Mouse (Mus musculus): ENCODE data around the gene Tlcd1.

GRCm38 (mm10) chr11:78143520-78143919, 33.0 kb upstream of the Tlcd1 start:
- TF ChIP-seq HCFC1 (IDR thresholded peaks at IDR 0.05; ENCODE audit: low read depth, low read length) (no peak), E2F4 (IDR thresholded peaks at IDR 0.05; ENCODE audit: borderline replicate concordance, low read depth, low read length) (no peak), POLR2A (IDR thresholded peaks at IDR 0.05; ENCODE audit: control insufficient read depth in 1 of 2, insufficient read depth in 1 of 2, low read depth in 1 of 2, low read length in 2 of 2, poor library complexity in 1 of 2) (no peak), TCF12 (IDR thresholded peaks at IDR 0.05; ENCODE audit: low read depth, low read length) (no peak), MYC (IDR thresholded peaks at IDR 0.05; ENCODE audit: low read depth, low read length) (no peak), GABPA (IDR thresholded peaks at IDR 0.05; ENCODE audit: low read depth, low read length) (no peak), TAL1 (IDR thresholded peaks at IDR 0.05; ENCODE audit: low read length) (no peak), RAD21 (IDR thresholded peaks at IDR 0.05; ENCODE audit: low read depth, low read length) (no peak), NELFE (IDR thresholded peaks at IDR 0.05; ENCODE audit: low read depth, low read length) (no peak), CTCF (IDR thresholded peaks at IDR 0.05 in 2 of 3, conservative IDR thresholded peaks at IDR 0.05 in 1 of 3; ENCODE audit: control insufficient read depth in 1 of 3, insufficient read depth in 1 of 3, low read depth in 2 of 3, low read length in 3 of 3, poor library complexity in 1 of 3, severe bottlenecking in 1 of 3) (no peak), MXI1 (IDR thresholded peaks at IDR 0.05; ENCODE audit: low read depth, low read length) (no peak), TBP (IDR thresholded peaks at IDR 0.05; ENCODE audit: low read depth, low read length) (no peak)

Measured in MEL (cell line).